Mouse (Mus musculus) layer of hippocampus, postnatal 10 days (tissue): ENCODE measurements around the gene Vkorc1. TPM values are rescaled to one million over a fixed set of nuclear protein-coding genes. Genes with fewer than 3 reads are reported as not detected.
"Not testable (repeated sequence)": the region's sequence is repeated elsewhere in the genome, so short reads cannot be mapped to it uniquely, and the experiment has no call there.

Experiments used
- DNase-seq, 2 experiments: peaks; one replicate each; pipeline ENCODE4 v3.0.0; 2021; ENCODE audit warnings: low spot score in 2 of 2
- long read RNA-seq: library from polyadenylated mRNA; stranded (forward); transcript quantifications from one replicate; pipeline ENCODE4 v2.0.0, GENCODE M21; 2023
- total RNA-seq, 2 experiments: library from RNA; stranded (reverse); gene quantifications; 2 replicates each; pipeline ENCODE4 v1.2.3; 2021

The Vkorc1 gene
- total RNA-seq: 10 to 100 TPM; 25.0 to 26.3 TPM
- long read RNA-seq, transcript Vkorc1-201 (3 exons, 748 nt): major isoform, 17 of 17 reads
- long read RNA-seq, partial matches to known transcripts: 0 of 17 reads
- long read RNA-seq, other reads (novel, unspliced or antisense): 0 of 17 reads

- peak; percentile 90 to 93 for DNase-seq
Measured at GRCm38 (mm10) chr7:127895442-127895841, at the start of gene Vkorc1, which contains the start of gene Gm21974. Gene Vkorc1 (minus strand): TSS chr7:127895617. Gene Gm21974 (minus strand): TSS chr7:127895454.

GRCm38 (mm10) chr7:127944614-127945013, 49.2 kb upstream of the Vkorc1 start:
- no peak for DNase-seq

GRCm38 (mm10) chr7:127942097-127942496, 46.7 kb upstream of the Vkorc1 start:
- DNase-seq: not testable (repeated sequence)

GRCm38 (mm10) chr7:127936216-127936884, 40.9 kb upstream of the Vkorc1 start:
- DNase-seq: no peak

GRCm38 (mm10) chr7:127935748-127936159, 40.3 kb upstream of the Vkorc1 start:
- DNase-seq: no peak

GRCm38 (mm10) chr7:127935028-127935722, 39.8 kb upstream of the Vkorc1 start:
- DNase-seq: peak; percentile 96 to 97

- no peak for DNase-seq
Measured at GRCm38 (mm10) chr7:127934075-127934474, 38.7 kb upstream of the Vkorc1 start.

- DNase-seq: no peak
Measured at GRCm38 (mm10) chr7:127932273-127933031, 37.0 kb upstream of the Vkorc1 start.

- no peak for DNase-seq
Measured at GRCm38 (mm10) chr7:127931351-127932135, 36.1 kb upstream of the Vkorc1 start.

GRCm38 (mm10) chr7:127930636-127931035, 35.2 kb upstream of the Vkorc1 start:
- no peak for DNase-seq

- no peak for DNase-seq
Measured at GRCm38 (mm10) chr7:127929923-127930322, 34.5 kb upstream of the Vkorc1 start, which contains the start of gene Prss8. Gene Prss8 (minus strand): TSS chr7:127930104.

GRCm38 (mm10) chr7:127928596-127928995, 33.2 kb upstream of the Vkorc1 start:
- DNase-seq: no peak

- no peak for DNase-seq
Measured at GRCm38 (mm10) chr7:127927726-127928125, 32.3 kb upstream of the Vkorc1 start.

- no peak for DNase-seq
Measured at GRCm38 (mm10) chr7:127926846-127927245, 31.4 kb upstream of the Vkorc1 start.

GRCm38 (mm10) chr7:127926066-127926465, 30.6 kb upstream of the Vkorc1 start:
- DNase-seq: no peak

- DNase-seq: no peak
Measured at GRCm38 (mm10) chr7:127925252-127925651, 29.8 kb upstream of the Vkorc1 start.

- no peak for DNase-seq
Measured at GRCm38 (mm10) chr7:127923714-127924113, 28.3 kb upstream of the Vkorc1 start.

GRCm38 (mm10) chr7:127922451-127923275, 27.2 kb upstream of the Vkorc1 start:
- DNase-seq: no peak

- DNase-seq: no peak
Measured at GRCm38 (mm10) chr7:127921516-127921915, 26.1 kb upstream of the Vkorc1 start.

GRCm38 (mm10) chr7:127919290-127919689, 23.9 kb upstream of the Vkorc1 start:
- peak in 1 of 2 experiments; percentile 38 for DNase-seq
